Mouse (Mus musculus): ENCODE measurements around the gene Top2a.

DNA sequence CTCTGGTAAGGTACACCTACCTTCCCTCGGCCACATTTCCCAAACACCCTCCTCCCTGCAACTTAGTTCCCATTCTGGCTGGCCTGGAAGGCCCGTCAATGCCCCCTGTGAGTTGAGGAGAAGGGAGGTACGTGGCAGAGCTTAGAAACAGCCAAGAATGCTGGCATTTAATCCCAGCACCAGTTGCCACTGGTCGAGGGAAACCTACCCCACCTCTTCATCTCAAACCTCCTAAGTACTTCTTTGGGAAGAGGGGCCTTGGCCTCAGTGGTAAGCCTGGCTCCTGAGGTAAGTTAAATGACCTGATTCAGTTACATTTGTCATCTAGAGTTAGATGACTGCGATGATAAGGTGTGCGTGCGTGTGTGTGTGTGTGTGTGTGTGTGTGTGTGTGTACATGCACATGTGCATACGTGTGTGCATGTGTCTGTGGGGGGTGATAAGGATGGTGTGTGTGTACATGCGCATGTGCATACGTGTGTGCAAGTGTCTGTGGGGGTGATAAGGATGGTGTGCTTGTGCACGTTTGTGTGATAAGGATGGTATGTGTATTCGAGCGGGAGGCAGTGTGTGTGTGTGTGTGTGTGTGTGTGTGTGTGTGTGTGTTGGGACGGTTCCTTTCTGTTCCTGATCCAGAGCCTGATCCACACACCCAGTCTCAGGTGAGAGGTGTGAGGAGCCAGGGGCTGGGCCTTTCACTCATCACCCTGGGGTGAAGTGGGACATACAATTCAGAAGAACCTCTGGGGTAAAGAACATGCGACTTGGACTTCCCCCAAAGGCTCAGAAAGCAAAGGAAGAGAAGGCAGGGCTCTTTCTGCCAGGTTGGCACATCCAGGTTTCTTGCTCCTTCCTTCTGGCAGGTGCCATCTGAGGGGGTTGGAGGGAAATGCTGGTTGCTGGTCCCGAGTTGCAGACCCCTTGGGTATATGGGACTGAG lies 18.1 kb upstream of the Top2a start:
- TF ChIP-seq GATA1 (IDR thresholded peaks at IDR 0.05; ENCODE audit: borderline replicate concordance, low read length) (no peak), FLI1 (IDR thresholded peaks at IDR 0.05; ENCODE audit: low read length) (no peak)
